Mouse (Mus musculus) liver, embryonic 11.5 days (tissue): ENCODE measurements at regions not wholly inside any gene's neighbourhood (a gene's known extent, or its start where the extent isn't known, plus 50 kb on each side); places are given as distances from the start of the nearest gene placed in this dataset.

Source experiments
- ATAC-seq: fragments of 200-750 bp; cut with Nextera tagmentation; replicated peaks from 2 replicates; pipeline ENCODE4 v1.8.0; 2017; ENCODE audit warnings: moderate number of reproducible peaks, mild to moderate bottlenecking, moderate TSS enrichment, moderate library complexity; ENCODE audit not compliant: low FRiP score
- DNase-seq: peaks from one replicate; pipeline ENCODE4 v3.0.0-alpha.2; 2017; ENCODE audit warnings: low spot score
- H3K27ac ChIP-seq: fragments of 300-500 bp; sonication (generic); 2 replicates; pipeline ENCODE4 v1.5.1; 2014; ENCODE audit warnings: mild to moderate bottlenecking, low read depth, low read length, control low read depth
- H3K27me3 ChIP-seq: fragments of 300-500 bp; sonication (generic); replicated peaks from 2 replicates; pipeline ENCODE4 v1.6.1; 2014; ENCODE audit warnings: low read length, mixed read lengths; ENCODE audit not compliant: control insufficient read depth, insufficient read depth
- H3K36me3 ChIP-seq: fragments of 300-500 bp; sonication (generic); 2 replicates; pipeline ENCODE4 v1.6.1; 2014; ENCODE audit warnings: mild to moderate bottlenecking, low read length, moderate library complexity, mixed read lengths; ENCODE audit not compliant: control insufficient read depth, insufficient read depth
- H3K4me1 ChIP-seq: fragments of 300-500 bp; sonication (generic); replicated peaks from 2 replicates; pipeline ENCODE4 v1.6.1; 2014; ENCODE audit warnings: low read length, mixed read lengths; ENCODE audit not compliant: control insufficient read depth, insufficient read depth
- H3K4me2 ChIP-seq: fragments of 300-500 bp; sonication (generic); 2 replicates; pipeline ENCODE4 v1.6.1; 2014; ENCODE audit warnings: mild to moderate bottlenecking, control low read depth, moderate library complexity
- H3K4me3 ChIP-seq: fragments of 300-500 bp; sonication (generic); 2 replicates; pipeline ENCODE4 v1.5.1; 2014; ENCODE audit warnings: low read depth, low read length, control low read depth
- H3K9ac ChIP-seq: fragments of 300-500 bp; sonication (generic); 2 replicates; pipeline ENCODE4 v1.6.1; 2014; ENCODE audit warnings: low read depth, low read length, control low read depth
- H3K9me3 ChIP-seq: fragments of 300-500 bp; sonication (generic); 2 replicates; pipeline ENCODE4 v1.6.1; 2016; ENCODE audit warnings: low read length, inconsistent platforms, mixed read lengths; ENCODE audit not compliant: control insufficient read depth
- WGBS: fragments of 180-500 bp; shearing (Covaris S2); extraction: QIAGEN DNeasy Blood & Tissue Kit; methylation state at CpG from one replicate; pipeline ENCODE4 v1.1.7; 2014; 5-methylcytosine and 5-hydroxymethylcytosine counted together

GRCm38 (mm10) chr9:41242372-41242771 is 80.9 kb upstream of the Ubash3b start:
- WGBS = 75% methylated on average over 7 of the region's 7 CpGs
- no peak for DNase-seq
- Histone ChIP-seq H3K27me3 (no peaks in the 10 kb centered on the region), H3K36me3 (no peaks in the 10 kb centered on the region), H3K9me3 (no peaks in the 10 kb centered on the region), H3K4me3 (no peak overlapping the region), H3K4me1 (no peaks in the 10 kb centered on the region), H3K9ac (no peak overlapping the region), H3K4me2 (no peak overlapping the region), H3K27ac (no peak overlapping the region)
- ATAC-seq = no peak

GRCm38 (mm10) chr9:41239097-41239451 is 77.6 kb upstream of the Ubash3b start:
- Histone ChIP-seq H3K27me3 (no peaks in the 10 kb centered on the region), H3K4me3 (no peak overlapping the region), H3K4me2 (no peak overlapping the region), H3K36me3 (no peaks in the 10 kb centered on the region), H3K27ac (no peak overlapping the region), H3K9ac (no peak overlapping the region), H3K9me3 (no peaks in the 10 kb centered on the region), H3K4me1 (no peaks in the 10 kb centered on the region)
- WGBS = 76% methylated on average over 5 of the region's 5 CpGs
- DNase-seq = no peak
- no peak for ATAC-seq

- no peaks in the 10 kb centered on the region for H3K9me3 ChIP-seq
- no peaks in the 10 kb centered on the region for H3K36me3 ChIP-seq
- no peak overlapping the region for H3K4me2 ChIP-seq
- 67% methylated on average over 5 of the region's 5 CpGs for WGBS
- no peak overlapping the region for H3K4me3 ChIP-seq
- H3K4me1 ChIP-seq = no peaks in the 10 kb centered on the region
- no peak overlapping the region for H3K9ac ChIP-seq
- no peak overlapping the region for H3K27ac ChIP-seq
- no peak for DNase-seq
- H3K27me3 ChIP-seq = no peaks in the 10 kb centered on the region
- ATAC-seq = no peak
These were observed 77.0 kb upstream of the Ubash3b start for GRCm38 (mm10) chr9:41238395-41239096.

- Histone ChIP-seq H3K9me3 (no peaks in the 10 kb centered on the region), H3K27me3 (no peaks in the 10 kb centered on the region), H3K4me2 (no peak overlapping the region), H3K4me1 (no peaks in the 10 kb centered on the region), H3K4me3 (no peak overlapping the region), H3K27ac (no peak overlapping the region), H3K36me3 (no peaks in the 10 kb centered on the region), H3K9ac (no peak overlapping the region)
- no peak for DNase-seq
- ATAC-seq = no peak
- WGBS = 86% methylated on average over 5 of the region's 5 CpGs
These were observed 75.8 kb upstream of the Ubash3b start for GRCm38 (mm10) chr9:41237265-41237664.

GRCm38 (mm10) chr9:41229225-41229582 is 67.7 kb upstream of the Ubash3b start:
- ATAC-seq = no peak

GRCm38 (mm10) chr9:41228425-41229224 is 67.1 kb upstream of the Ubash3b start:
- no peaks in the 10 kb centered on the region for H3K27me3 ChIP-seq
- no peaks in the 10 kb centered on the region for H3K36me3 ChIP-seq
- no peaks in the 10 kb centered on the region for H3K9me3 ChIP-seq
- peak overlapping the region; percentile 64 for H3K4me2 ChIP-seq
- 5% methylated on average over 29 of the region's 29 CpGs for WGBS
- no peaks in the 10 kb centered on the region; the same call in none of the 2 replicates for H3K4me1 ChIP-seq
- H3K27ac ChIP-seq = peak overlapping the region; percentile 56; the same call in 1 of the 2 replicates
- ATAC-seq = peak; percentile 71; the same call in 1 of the 2 replicates
- peak; percentile 83 for DNase-seq
- peak overlapping the region; percentile 49 for H3K4me3 ChIP-seq
- H3K9ac ChIP-seq = peak overlapping the region; percentile 47

More at GRCm38 (mm10) chr9:41229225-41229582, 67.7 kb upstream of the Ubash3b start:
- peak overlapping the region; percentile 56; the same call in 1 of the 2 replicates for H3K27ac ChIP-seq
- H3K4me1 ChIP-seq = no peaks in the 10 kb centered on the region; the same call in none of the 2 replicates
- WGBS = 15% methylated on average over 5 of the region's 5 CpGs
- no peaks in the 10 kb centered on the region for H3K27me3 ChIP-seq
- H3K4me2 ChIP-seq = peak overlapping the region; percentile 64
- DNase-seq = no peak
- no peaks in the 10 kb centered on the region for H3K9me3 ChIP-seq
- no peaks in the 10 kb centered on the region for H3K36me3 ChIP-seq
- peak overlapping the region; percentile 49 for H3K4me3 ChIP-seq
- peak overlapping the region; percentile 47 for H3K9ac ChIP-seq

GRCm38 (mm10) chr9:41223406-41223805 is 61.9 kb upstream of the Ubash3b start:
- no peak overlapping the region for H3K4me2 ChIP-seq
- no peaks in the 10 kb centered on the region for H3K27me3 ChIP-seq
- H3K27ac ChIP-seq = no peak overlapping the region
- ATAC-seq (no peak), DNase-seq (no peak)
- no peak overlapping the region for H3K4me3 ChIP-seq
- H3K36me3 ChIP-seq = no peaks in the 10 kb centered on the region
- no peak overlapping the region for H3K9ac ChIP-seq
- no peaks in the 10 kb centered on the region for H3K9me3 ChIP-seq
- no peaks in the 10 kb centered on the region; the same call in 1 of the 2 replicates for H3K4me1 ChIP-seq
- 64% methylated on average over 11 of the region's 11 CpGs for WGBS

- H3K9ac ChIP-seq = no peak overlapping the region
- no peak overlapping the region for H3K4me2 ChIP-seq
- 74% methylated on average over 16 of the region's 16 CpGs for WGBS
- no peaks in the 10 kb centered on the region for H3K36me3 ChIP-seq
- no peaks in the 10 kb centered on the region for H3K27me3 ChIP-seq
- no peaks in the 10 kb centered on the region for H3K4me1 ChIP-seq
- ATAC-seq (no peak), DNase-seq (no peak)
- H3K27ac ChIP-seq = no peak overlapping the region
- no peak overlapping the region for H3K4me3 ChIP-seq
- H3K9me3 ChIP-seq = no peaks in the 10 kb centered on the region
These were observed 61.0 kb upstream of the Ubash3b start for GRCm38 (mm10) chr9:41222346-41223015.
